Mouse (Mus musculus) adrenal gland (tissue): ENCODE data around the gene Dido1.

ENCODE experiments used
- intact Hi-C: fragments of 180-260 bp; cut with DNase I; formaldehyde crosslinking; loops from one replicate; pipeline ENCODE4 v1.15.1; 2025

Gene Dido1

GRCm38 (mm10) chr2:180692630-180693029 is 17.2 kb downstream of the Dido1 start:
- intact Hi-C loops, result no loop called here

- intact Hi-C loops, result no loop called here
Measured at GRCm38 (mm10) chr2:180689841-180690240, 20.0 kb downstream of the Dido1 start.

- intact Hi-C loops, result loop anchor here (5.0 kb wide), 1 partner anchor 43 kb away; the partner anchor contains the start of gene Slc17a9
Measured at GRCm38 (mm10) chr2:180684031-180684430, 25.8 kb downstream of the Dido1 start.

- intact Hi-C loops, result loop anchor here (5.0 kb wide), 1 partner anchor 44 kb away; the partner anchor contains the start of gene Slc17a9
Measured at GRCm38 (mm10) chr2:180683524-180683923, 26.3 kb downstream of the Dido1 start.

GRCm38 (mm10) chr2:180681225-180681624 is 28.6 kb downstream of the Dido1 start:
- intact Hi-C loops, result loop anchor here (5.0 kb wide), 1 partner anchor 46 kb away; the partner anchor contains the start of gene Slc17a9

- intact Hi-C loops, result loop anchor here (5.0 kb wide), 2 partner anchors 34 to 69 kb away; partner anchors contain the start of gene Gid8
Measured at GRCm38 (mm10) chr2:180678609-180679140, 31.1 kb downstream of the Dido1 start.

GRCm38 (mm10) chr2:180676706-180677105 is 33.1 kb downstream of the Dido1 start:
- intact Hi-C loops, result loop anchor here (5.0 kb wide), 2 partner anchors 36 to 71 kb away; partner anchors contain the start of gene Gid8

GRCm38 (mm10) chr2:180662008-180662407 is 47.8 kb downstream of the Dido1 start:
- intact Hi-C loops, result no loop called here

GRCm38 (mm10) chr2:180660521-180660920 is 49.3 kb downstream of the Dido1 start:
- intact Hi-C loops, result no loop called here

GRCm38 (mm10) chr2:180659353-180660150 is 50.2 kb downstream of the Dido1 start:
- intact Hi-C loops, result loop anchor here (5.0 kb wide), 1 partner anchor 88 kb away; no protein-coding TSS in a partner anchor

- intact Hi-C loops, result loop anchor here (5.0 kb wide), 1 partner anchor 89 kb away; no protein-coding TSS in a partner anchor
Measured at GRCm38 (mm10) chr2:180658381-180658780, 51.4 kb downstream of the Dido1 start.

GRCm38 (mm10) chr2:180657394-180658013 is 52.3 kb downstream of the Dido1 start:
- intact Hi-C loops, result loop anchor here (5.0 kb wide), 1 partner anchor 90 kb away; no protein-coding TSS in a partner anchor

GRCm38 (mm10) chr2:180655150-180655549 is 54.6 kb downstream of the Dido1 start:
- intact Hi-C loops, result loop anchor here (5.0 kb wide), 1 partner anchor 92 kb away; no protein-coding TSS in a partner anchor

GRCm38 (mm10) chr2:180654666-180655065 is 55.1 kb downstream of the Dido1 start:
- intact Hi-C loops, result loop anchor here (5.0 kb wide), 1 partner anchor 93 kb away; no protein-coding TSS in a partner anchor

- intact Hi-C loops, result no loop called here
Measured at GRCm38 (mm10) chr2:180646841-180647240, 63.0 kb downstream of the Dido1 start.

- intact Hi-C loops, result no loop called here
Measured at GRCm38 (mm10) chr2:180643626-180644025, 66.2 kb downstream of the Dido1 start.

- intact Hi-C loops, result no loop called here
Measured at GRCm38 (mm10) chr2:180642555-180643260, 67.1 kb downstream of the Dido1 start, which contains the start of gene Tcfl5. TSS of gene Tcfl5 (minus strand) at chr2:180642708.

GRCm38 (mm10) chr2:180641576-180642554 is 67.9 kb downstream of the Dido1 start:
- intact Hi-C loops, result no loop called here

GRCm38 (mm10) chr2:180611882-180612281 is 97.9 kb downstream of the Dido1 start:
- intact Hi-C loops, result no loop called here

- intact Hi-C loops, result no loop called here
Measured at GRCm38 (mm10) chr2:180610283-180610682, 99.5 kb downstream of the Dido1 start.
